Mouse (Mus musculus) liver, postnatal 0 days (tissue): ENCODE measurements at regions not wholly inside any gene's neighbourhood (a gene's known extent, or its start where the extent isn't known, plus 50 kb on each side); places are given as distances from the start of the nearest gene placed in this dataset.

Experiments used
- ATAC-seq: fragments of 200-750 bp; cut with Nextera tagmentation; 2 replicates; pipeline ENCODE4 v1.8.0; 2017; ENCODE audit warnings: mild to moderate bottlenecking, moderate library complexity
- DNase-seq: peaks from one replicate; pipeline ENCODE4 v3.0.0-alpha.2; 2016
- H3K27ac ChIP-seq: fragments of 300-500 bp; sonication (generic); 2 replicates; pipeline ENCODE4 v1.5.1; 2014; ENCODE audit warnings: antibody characterized with exemption, moderate library complexity, mild to moderate bottlenecking, low read depth
- H3K27me3 ChIP-seq: fragments of 300-500 bp; sonication (generic); 2 replicates; pipeline ENCODE4 v1.6.1; 2014; ENCODE audit warnings: low read length, control low read depth, mixed read lengths; ENCODE audit not compliant: insufficient read depth
- H3K36me3 ChIP-seq: fragments of 300-500 bp; sonication (generic); replicated peaks from 2 replicates; pipeline ENCODE4 v1.6.1; 2014; ENCODE audit warnings: mild to moderate bottlenecking, control low read depth, low read length, moderate library complexity, mixed read lengths; ENCODE audit not compliant: insufficient read depth
- H3K4me1 ChIP-seq: fragments of 300-500 bp; sonication (generic); 2 replicates; pipeline ENCODE4 v1.6.1; 2014; ENCODE audit warnings: antibody characterized with exemption, mild to moderate bottlenecking, control low read depth; ENCODE audit not compliant: insufficient read depth
- H3K4me2 ChIP-seq: fragments of 300-500 bp; sonication (generic); 2 replicates; pipeline ENCODE4 v1.6.1; 2014; ENCODE audit warnings: low read depth, mild to moderate bottlenecking, low read length, moderate library complexity, mixed read lengths
- H3K4me3 ChIP-seq: fragments of 300-500 bp; sonication (generic); 2 replicates; pipeline ENCODE4 v1.5.1; 2014; ENCODE audit warnings: low read depth, low read length
- H3K9ac ChIP-seq: fragments of 300-500 bp; sonication (generic); replicated peaks from 2 replicates; pipeline ENCODE4 v1.6.1; 2014; ENCODE audit warnings: mild to moderate bottlenecking, moderate library complexity
- H3K9me3 ChIP-seq: fragments of 300-500 bp; sonication (generic); 2 replicates; pipeline ENCODE4 v1.6.1; 2016; ENCODE audit warnings: mild to moderate bottlenecking, control low read depth, low read length, mixed read lengths
- CTCF ChIP-seq: sonication (generic); IDR thresholded peaks from 2 replicates; pipeline ENCODE4 v1.5.1; 2016; ENCODE audit warnings: antibody characterized with exemption, low read depth
- EP300 ChIP-seq: IDR thresholded peaks from 2 replicates; pipeline ENCODE4 v1.6.1; 2016; ENCODE audit warnings: antibody characterized with exemption, low read depth, mild to moderate bottlenecking
- WGBS: fragments of 180-500 bp; shearing (Covaris S2); extraction: QIAGEN DNeasy Blood & Tissue Kit; methylation state at CpG from one replicate; pipeline ENCODE4 v1.1.7; 2014; ENCODE audit not compliant: insufficient replicate concordance; 5-methylcytosine and 5-hydroxymethylcytosine counted together

- Histone ChIP-seq H3K27me3 (no peaks in the 10 kb centered on the region), H3K36me3 (no peaks in the 10 kb centered on the region), H3K4me1 (no peaks in the 10 kb centered on the region), H3K27ac (no peak overlapping the region), H3K9ac (no peak overlapping the region), H3K9me3 (no peaks in the 10 kb centered on the region), H3K4me3 (no peak overlapping the region), H3K4me2 (no peak overlapping the region)
- TF ChIP-seq EP300 (no peak), CTCF (no peak)
- DNase-seq = no peak
- ATAC-seq = no peak
- WGBS = 69% methylated on average over 6 of the region's 6 CpGs
Observed at GRCm38 (mm10) chr14:18385953-18386668, 54.5 kb upstream of the Ube2e1 start.
